Mouse (Mus musculus): Measurements from ENCODE around the gene Gjb4.

Gene Gjb4

DNA sequence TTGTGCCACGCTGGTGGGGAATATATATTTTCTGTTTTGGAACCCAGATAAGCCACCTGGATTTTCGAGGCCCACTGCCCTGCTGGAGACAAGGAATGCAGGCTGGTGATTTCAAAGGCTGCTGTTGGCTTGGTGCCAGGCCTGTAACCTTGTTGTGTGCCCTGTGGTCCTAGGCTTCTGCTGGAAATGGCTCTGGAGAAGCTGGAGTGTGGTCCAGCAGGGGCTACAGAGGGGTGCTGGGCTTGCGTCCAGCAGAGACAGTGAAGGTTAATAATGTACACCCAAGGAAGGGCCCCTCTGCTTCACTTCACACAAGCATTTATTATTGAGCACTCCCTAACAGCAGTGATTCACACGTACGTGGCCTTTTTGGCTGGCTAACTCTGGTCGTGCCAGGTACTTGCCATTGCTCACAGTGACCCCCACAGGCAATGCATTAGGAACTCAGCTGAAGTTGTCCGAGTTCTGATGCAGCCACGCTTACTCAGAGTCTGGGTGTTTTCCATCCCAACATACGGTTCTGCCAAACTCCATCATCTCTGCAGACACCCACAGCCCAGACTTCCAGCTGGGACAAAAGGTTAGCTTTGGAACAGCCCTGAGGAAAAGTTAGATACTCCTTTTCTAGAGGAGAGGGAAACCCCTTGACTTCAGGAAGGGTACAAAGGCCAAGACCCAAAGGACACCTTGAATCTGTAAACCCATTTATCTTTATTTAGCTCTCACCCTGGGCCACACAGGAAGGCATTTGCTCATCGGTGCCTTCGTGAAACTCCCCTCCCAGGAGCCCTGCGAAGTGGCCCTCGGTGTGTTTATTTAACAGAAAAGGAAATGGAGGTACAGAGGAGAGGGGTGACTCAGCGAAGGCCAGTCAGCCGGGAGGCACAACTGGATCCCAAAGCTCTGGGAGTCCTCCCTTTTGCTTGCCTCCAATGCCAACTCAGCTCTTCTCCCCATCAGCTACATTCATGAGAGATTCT lies 915 bp upstream of the Gjb4 start:
- in situ Hi-C loops (cut with MboI; ENCODE audit: unreplicated experiment in 2 of 2), result loop anchor here in 1 of 2 experiments (25.0 kb wide), 2 partner anchors 1508 to 1733 kb away; no protein-coding TSS in a partner anchor

GRCm38 (mm10) chr4:127352594-127352993 lies 1.3 kb downstream of the Gjb4 start:
- in situ Hi-C loops (cut with MboI; ENCODE audit: unreplicated experiment in 2 of 2), result loop anchor here in 1 of 2 experiments (25.0 kb wide), 2 partner anchors 1510 to 1735 kb away; no protein-coding TSS in a partner anchor

DNA sequence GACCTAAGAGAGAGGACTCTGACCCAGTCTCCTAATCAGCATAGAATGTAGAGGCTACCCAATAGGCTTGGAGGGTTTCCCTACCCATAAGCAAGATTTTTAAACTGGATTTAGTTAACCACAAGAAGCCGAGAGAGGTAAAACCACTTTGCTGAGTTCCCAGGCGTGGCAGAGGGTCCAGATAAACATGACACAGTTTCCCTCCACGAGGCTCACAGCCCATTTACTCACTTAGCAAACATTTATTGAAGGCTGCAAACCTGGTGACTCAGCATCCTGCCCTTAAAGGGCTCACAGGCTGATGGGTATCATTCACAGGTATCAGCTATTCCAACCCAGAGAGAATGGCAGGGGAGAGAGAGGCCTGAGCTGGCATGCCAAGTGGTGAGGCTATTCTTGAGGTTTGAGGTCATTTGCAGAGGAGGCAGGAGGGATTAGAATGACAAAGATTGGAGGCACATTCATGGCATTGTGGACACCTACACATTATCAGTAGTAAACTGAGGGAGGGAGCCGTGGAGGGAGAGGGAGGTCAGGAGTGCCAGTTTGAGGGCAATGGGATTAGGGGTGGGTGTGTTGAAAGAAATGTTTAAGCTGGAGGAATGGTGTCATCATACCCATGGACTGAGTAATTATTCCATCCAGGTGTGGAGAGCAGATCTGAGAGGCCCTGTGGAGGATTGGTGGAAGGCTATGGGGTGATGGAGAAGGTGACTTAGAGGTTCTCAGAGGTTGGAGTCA lies 4.2 kb downstream of the Gjb4 start:
- in situ Hi-C loops (cut with MboI; ENCODE audit: unreplicated experiment in 2 of 2), result loop anchor here in 1 of 2 experiments (25.0 kb wide), 2 partner anchors 1513 to 1738 kb away; no protein-coding TSS in a partner anchor

DNA sequence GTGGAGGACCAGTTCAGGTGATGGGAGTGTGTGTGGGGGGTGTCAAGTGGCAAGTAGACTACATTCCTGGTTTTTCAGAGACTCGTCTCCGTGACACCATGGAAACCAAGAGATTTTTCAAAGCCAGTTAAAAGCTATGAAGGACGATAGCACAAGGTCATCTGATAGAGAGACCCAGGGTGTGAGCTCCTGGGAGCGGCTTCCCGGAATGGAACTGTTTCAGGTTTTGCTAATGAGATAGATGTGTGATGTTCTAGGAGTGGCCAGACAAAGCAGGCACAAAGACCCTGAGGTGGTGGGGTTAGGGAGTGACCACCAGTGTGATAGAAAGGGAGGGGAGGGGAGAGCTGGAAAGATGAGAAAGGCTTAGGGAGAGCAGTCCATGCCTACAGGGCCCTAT lies 8.9 kb downstream of the Gjb4 start:
- in situ Hi-C loops (cut with MboI; ENCODE audit: unreplicated experiment in 2 of 2), result no loop called here

DNA sequence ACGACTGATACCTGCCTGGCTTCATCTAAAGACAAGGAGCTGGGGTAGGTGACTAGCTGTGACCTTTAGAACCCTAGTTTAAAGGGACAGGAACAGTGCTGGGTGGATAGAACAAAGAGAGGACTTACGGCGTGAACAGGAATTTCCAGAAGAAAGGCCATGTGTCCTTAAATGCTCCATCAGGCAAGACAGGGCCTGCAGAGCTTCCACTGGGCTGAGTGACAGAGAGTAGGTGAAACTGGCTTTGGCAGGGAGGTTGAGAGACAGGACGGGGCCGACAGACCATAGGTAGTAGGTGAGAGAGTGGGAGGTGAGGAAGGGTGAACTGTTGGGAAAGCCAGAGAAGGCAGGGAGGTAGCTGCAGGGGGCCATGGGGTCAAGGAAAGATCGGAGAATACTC lies 12.5 kb downstream of the Gjb4 start:
- in situ Hi-C loops (cut with MboI; ENCODE audit: unreplicated experiment in 2 of 2), result no loop called here

DNA sequence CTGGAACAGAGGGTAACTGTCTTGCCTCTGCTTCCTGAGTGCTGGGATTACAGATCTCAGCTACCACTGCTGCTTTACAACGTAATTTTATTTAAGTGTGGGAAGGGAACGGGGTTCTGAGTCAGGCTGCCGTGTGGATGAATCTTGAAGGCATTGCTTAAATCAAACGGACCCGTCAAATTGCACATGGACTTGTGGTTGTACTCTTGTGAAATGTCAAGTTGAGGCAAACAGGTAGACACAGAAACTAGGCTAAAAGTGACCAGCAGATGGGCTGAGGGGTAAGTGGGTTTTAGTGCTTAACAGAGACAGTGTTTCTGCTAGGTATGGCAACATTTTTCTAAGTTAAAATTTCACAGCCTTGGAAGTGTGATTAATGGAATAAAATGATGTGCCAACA lies 16.2 kb downstream of the Gjb4 start:
- in situ Hi-C loops (cut with MboI; ENCODE audit: unreplicated experiment in 2 of 2), result no loop called here

DNA sequence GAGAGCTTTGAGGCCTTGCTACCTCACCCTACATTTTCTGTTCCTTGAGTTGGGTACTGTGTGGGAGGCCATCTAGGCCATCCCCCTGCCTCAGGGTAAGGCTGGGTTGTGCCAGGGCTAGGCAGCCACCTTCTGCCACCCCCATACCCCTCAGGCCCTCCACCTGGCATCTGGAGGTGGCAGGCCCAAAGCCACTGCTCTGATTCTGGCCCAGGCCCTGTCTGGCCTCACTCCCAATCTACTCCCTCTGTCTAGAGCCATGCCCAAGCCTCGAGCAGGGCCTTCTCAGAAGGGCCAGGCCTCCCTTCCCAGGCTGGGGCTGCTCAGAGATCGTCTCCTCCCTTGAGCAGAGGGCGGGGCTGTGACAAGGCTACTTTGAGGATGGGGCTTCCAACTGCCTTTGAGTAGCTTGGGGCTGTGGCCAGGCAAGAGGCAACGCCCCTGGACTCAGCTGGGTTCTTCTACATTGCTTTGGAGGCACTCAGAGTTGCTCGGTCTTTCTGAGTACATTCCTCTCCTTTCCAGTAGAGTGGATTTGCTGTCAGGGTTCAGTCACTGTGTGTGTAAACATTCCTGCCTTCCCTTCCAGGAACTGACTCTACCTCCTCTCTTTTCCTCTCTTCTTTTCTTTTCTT lies 18.9 kb downstream of the Gjb4 start:
- in situ Hi-C loops (cut with MboI; ENCODE audit: unreplicated experiment in 2 of 2), result no loop called here

GRCm38 (mm10) chr4:127331171-127331570 lies 22.7 kb downstream of the Gjb4 start:
- in situ Hi-C loops (cut with MboI; ENCODE audit: unreplicated experiment in 2 of 2), result no loop called here

DNA sequence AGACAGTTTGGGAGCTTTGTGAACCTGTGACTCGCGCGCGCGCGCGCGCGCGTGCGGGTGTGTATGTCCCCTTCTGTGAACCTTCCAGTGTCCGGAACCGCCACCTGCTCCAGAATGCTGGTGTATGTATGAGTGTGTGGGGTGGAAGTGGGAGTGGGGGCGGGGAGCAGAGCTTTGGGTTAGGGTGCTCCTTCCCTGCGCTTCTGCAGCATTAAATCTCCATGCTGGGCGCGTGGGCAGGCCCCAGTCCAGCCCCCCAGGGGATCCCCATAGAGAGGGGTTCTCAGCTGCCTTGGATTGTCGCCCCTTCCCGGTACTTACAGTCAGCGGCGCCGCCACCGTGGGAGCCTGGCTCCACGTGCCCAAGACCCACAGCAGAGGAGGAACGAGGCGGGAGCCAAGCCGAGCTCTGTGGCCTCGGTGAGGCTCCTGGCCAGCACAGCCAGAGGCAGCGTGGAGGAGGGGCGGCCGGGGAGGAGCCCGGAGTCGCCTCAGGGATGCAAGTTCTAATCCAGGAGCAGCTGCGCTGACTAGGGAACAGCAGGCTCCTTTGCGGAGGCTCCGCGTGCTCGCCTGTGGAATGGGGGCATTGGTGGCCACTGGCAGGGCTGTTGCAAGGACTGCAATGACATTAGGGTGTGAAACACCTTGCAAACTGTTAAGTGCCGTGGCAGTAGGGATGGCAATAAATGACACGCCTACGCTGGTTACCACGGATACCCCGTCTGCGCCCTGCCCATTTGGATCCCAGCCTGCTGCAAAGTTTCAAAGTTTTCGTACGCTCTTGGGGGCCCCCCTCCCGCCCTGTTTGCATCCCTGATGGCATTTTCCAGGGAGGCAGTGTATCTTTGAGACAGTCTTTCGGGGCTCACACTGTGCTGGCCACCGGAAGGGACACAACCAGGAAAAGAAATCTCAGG lies 23.4 kb downstream of the Gjb4 start, which contains the start of gene Gjb3:
TSS of gene Gjb3 (minus strand) at position 664 of the 920 bp plus-strand sequence.
- in situ Hi-C loops (cut with MboI; ENCODE audit: unreplicated experiment in 2 of 2), result no loop called here

DNA sequence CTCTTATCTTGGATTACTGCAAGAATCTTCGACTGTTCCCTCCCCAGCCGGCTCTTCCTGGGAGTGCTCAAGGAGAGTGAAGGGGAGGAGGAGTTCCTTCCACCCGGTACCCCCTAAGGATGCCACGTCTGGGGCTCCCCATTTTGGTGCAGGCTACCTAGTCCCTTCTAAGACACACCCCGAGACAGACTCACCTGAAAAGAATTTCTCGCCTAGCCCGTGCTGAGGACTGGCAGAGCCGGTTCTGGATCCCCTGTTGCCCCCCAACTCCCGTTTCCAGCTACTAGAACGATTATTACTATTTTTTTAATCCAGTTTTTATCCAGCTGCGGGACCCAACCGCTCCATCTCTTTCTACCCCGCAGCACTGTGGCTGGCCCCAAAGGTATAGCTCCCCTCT lies 24.1 kb downstream of the Gjb4 start:
- in situ Hi-C loops (cut with MboI; ENCODE audit: unreplicated experiment in 2 of 2), result no loop called here

DNA sequence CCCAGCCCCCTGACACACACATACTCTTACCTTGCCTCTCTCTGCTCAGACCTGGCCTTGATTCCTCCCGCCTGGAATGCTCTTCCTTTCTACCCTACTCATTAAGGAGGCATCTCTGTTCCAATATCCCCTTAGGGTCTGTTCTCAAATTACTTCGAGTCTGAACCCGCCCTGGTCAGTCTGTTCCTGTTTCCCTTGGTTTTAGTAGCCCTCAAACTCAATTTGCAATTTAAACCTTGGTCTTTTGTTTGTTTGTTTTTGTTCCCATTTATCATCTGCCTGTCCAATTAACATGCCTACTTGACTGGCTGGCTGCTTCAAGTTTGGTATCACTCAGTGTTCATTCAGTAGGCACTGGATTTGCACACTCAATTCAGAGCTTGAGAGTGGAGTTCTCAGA lies 24.8 kb downstream of the Gjb4 start:
- in situ Hi-C loops (cut with MboI; ENCODE audit: unreplicated experiment in 2 of 2), result no loop called here

DNA sequence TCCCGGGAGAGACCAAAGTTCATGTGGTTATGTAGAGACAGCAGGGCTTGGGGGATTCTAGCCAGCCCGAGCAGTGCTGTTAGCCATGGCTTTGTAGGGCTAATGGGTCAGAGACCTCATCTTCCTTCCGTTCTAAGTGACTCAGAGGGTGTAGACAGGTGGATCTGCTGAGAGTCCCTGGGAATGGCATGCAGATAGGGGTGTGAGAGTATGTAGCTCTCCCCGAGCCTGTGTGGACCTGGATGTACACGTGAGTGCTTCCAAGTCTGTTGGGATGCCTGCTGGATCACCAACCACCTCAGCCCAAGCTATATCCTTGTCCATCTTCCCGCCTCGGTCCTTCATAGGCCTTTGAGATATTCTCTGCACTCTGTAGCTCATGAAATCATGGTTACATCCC lies 25.5 kb downstream of the Gjb4 start:
- in situ Hi-C loops (cut with MboI; ENCODE audit: unreplicated experiment in 2 of 2), result no loop called here

GRCm38 (mm10) chr4:127327749-127328148 lies 26.1 kb downstream of the Gjb4 start:
- in situ Hi-C loops (cut with MboI; ENCODE audit: unreplicated experiment in 2 of 2), result no loop called here

GRCm38 (mm10) chr4:127327258-127327657 lies 26.6 kb downstream of the Gjb4 start:
- in situ Hi-C loops (cut with MboI; ENCODE audit: unreplicated experiment in 2 of 2), result no loop called here

DNA sequence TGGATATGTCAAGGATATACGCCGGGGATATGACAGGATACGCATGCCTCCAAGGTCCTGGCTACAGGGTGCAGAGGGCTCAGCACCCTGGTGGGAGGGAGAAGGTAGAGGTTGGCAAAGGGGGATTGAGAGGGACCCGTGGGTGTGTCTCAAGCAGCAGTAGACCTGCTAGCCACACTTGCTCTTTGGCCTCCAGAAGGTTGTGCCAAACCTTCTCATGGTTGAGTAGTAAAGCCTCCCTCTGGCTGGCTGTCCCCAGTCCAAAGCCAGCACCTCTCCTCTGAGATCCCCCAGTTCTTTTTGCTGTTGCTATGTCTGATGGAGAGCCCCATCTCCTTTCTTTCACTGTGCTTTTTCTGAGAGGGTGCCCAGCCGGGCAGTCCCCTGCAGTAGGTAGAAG lies 28.6 kb downstream of the Gjb4 start:
- in situ Hi-C loops (cut with MboI; ENCODE audit: unreplicated experiment in 2 of 2), result no loop called here

DNA sequence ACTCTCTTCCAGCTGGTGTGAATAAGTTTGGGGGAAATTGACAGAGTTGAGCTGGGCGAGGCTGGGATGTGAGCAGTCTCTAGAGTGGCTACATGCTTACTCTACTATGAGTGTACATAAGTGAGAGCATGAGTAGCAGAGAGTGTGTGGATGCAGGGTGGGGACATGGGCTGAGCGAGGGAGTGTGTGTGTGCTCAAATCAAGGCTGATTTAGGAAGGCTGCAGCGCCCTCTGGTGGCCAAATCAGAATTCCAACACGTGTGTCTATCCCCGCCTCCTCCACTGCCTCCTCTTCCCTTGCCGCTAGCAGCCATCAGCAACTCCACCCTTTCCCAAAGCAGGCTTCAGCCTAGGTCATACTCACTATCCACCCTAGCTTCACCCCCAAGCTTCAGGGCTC lies 29.1 kb downstream of the Gjb4 start:
- in situ Hi-C loops (cut with MboI; ENCODE audit: unreplicated experiment in 2 of 2), result loop anchor here (5.0 kb wide), 2 partner anchors 82 to 87 kb away; partner anchors contain the start of gene Smim12 (in 1 of the 2)

DNA sequence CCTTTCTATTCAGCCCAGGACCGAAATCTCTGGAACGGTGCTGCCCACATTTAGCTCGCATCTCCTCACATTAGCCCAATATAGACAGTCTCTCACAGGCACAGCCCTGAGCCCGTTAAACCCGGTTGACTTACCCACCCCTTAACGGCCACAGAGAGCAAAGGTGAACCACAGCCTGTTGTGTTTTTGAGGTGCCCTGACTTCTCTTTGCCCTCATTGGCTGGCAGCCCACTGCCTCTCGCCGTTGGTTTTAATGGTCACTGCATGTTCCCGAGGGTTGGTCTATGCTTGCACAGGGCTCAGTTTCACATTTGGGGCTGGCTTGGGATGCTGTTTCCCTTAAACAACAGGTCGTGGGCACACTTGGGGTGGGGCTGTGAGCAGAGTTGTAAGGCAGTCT lies 29.6 kb downstream of the Gjb4 start:
- in situ Hi-C loops (cut with MboI; ENCODE audit: unreplicated experiment in 2 of 2), result loop anchor here (5.0 kb wide), 2 partner anchors 82 to 87 kb away; partner anchors contain the start of gene Smim12 (in 1 of the 2)

GRCm38 (mm10) chr4:127323651-127324050 lies 30.2 kb downstream of the Gjb4 start:
- in situ Hi-C loops (cut with MboI; ENCODE audit: unreplicated experiment in 2 of 2), result loop anchor here (5.0 kb wide), 2 partner anchors 81 to 86 kb away; partner anchors contain the start of gene Smim12 (in 1 of the 2)

- in situ Hi-C loops (cut with MboI; ENCODE audit: unreplicated experiment in 2 of 2), result loop anchor here (5.0 to 10.0 kb wide), 3 partner anchors 77 to 765 kb away; partner anchors contain the start of genes Clspn (in 2 of the 2) and Smim12 (in 1 of the 2)
Measured at GRCm38 (mm10) chr4:127319613-127320012, 34.3 kb downstream of the Gjb4 start.
